Mouse (Mus musculus) left cerebral cortex, adult 2 months (tissue): ENCODE measurements around the gene Cdh22. TPM values are rescaled to one million over a fixed set of nuclear protein-coding genes. Genes with fewer than 3 reads are reported as not detected.

ENCODE experiments used
- DNase-seq, 2 experiments: peaks; one replicate each; pipeline ENCODE4 v3.0.0; 2021 to 2022; ENCODE audit warnings: low spot score in 2 of 2, mixed read lengths in 1 of 2; ENCODE audit errors: extremely low spot score in 1 of 2
- H3K27ac ChIP-seq: fragments of 200-600 bp; 2 replicates; pipeline ENCODE4 v1.8.1; 2022
- H3K4me3 ChIP-seq: fragments of 200-600 bp; 2 replicates; pipeline ENCODE4 v1.8.1; 2022
- CTCF ChIP-seq: fragments of 200-600 bp; IDR thresholded peaks from 2 replicates; pipeline ENCODE4 v1.8.1; 2022; ENCODE audit warnings: antibody characterized with exemption, mild to moderate bottlenecking, moderate library complexity
- intact Hi-C: fragments of 180-260 bp; cut with DNase I; formaldehyde crosslinking; loops from one replicate; pipeline ENCODE4 v1.15.1; 2025
- total RNA-seq, 2 experiments: library from RNA; stranded (reverse); gene quantifications; 2 replicates each; pipeline ENCODE4 v1.2.3; 2021

Cdh22 gene
- total RNA-seq, 2 experiments from 2014 or later = 58.7 to 60.6 TPM

- intact Hi-C loops = no loop called here
- DNase-seq = no peak
- no peak overlapping the region for H3K4me3 ChIP-seq
- TF ChIP-seq CTCF = no peak
- H3K27ac ChIP-seq = no peak overlapping the region
Observed at GRCm38 (mm10) chr2:165220347-165220945, 14.2 kb downstream of the Cdh22 start.

- DNase-seq = no peak
- H3K27ac ChIP-seq = no peak overlapping the region
- intact Hi-C loops = no loop called here
- no peak for TF ChIP-seq CTCF
- H3K4me3 ChIP-seq = no peak overlapping the region
Observed at GRCm38 (mm10) chr2:165218954-165219353, 15.7 kb downstream of the Cdh22 start.

- DNase-seq = peak in 1 of 2 experiments; percentile 19
- no peak for TF ChIP-seq CTCF
- no peak overlapping the region for H3K4me3 ChIP-seq
- no peak overlapping the region for H3K27ac ChIP-seq
- intact Hi-C loops = no loop called here
Observed at GRCm38 (mm10) chr2:165217361-165218149, 17.1 kb downstream of the Cdh22 start.

GRCm38 (mm10) chr2:165215103-165215951 lies 19.3 kb downstream of the Cdh22 start:
- Histone ChIP-seq H3K4me3 (no peak overlapping the region), H3K27ac (no peak overlapping the region)
- no peak for DNase-seq
- intact Hi-C loops = no loop called here
- TF ChIP-seq CTCF = no peak

DNA sequence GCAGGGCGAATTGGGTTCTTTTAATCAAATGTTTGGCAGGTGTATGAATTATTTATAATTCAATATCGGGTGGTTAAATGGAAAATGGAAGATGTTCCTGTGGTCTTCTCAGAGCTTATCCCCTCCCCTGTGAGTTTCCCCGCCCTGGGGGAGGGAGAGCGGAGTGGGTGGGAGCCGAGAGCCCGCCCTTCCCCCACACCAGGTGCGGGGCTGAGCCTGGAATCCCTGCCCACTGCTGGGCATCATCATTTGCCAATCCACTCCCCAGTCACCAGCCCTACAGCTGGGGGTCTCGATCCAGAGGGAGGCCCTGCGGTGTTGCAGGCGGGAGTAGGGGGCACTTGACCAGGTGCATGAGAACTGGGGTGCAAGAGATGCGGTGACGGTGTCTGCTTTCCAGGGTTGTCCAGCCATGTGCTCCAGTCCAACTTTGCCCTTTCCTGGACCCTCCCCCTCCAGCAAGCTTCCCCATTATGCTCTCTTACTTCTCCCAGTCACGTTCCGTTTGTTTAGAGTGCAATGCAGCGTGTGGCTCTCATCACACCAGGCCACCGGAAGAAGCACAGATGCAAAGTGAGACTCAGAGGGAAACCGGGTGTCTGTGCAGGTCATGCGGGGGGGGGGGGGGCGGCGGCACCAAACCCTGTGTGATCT lies 23.1 kb downstream of the Cdh22 start:
- intact Hi-C loops = no loop called here
- no peak for TF ChIP-seq CTCF
- H3K27ac ChIP-seq = no peak overlapping the region

GRCm38 (mm10) chr2:165210948-165211347 lies 23.7 kb downstream of the Cdh22 start:
- no peak for TF ChIP-seq CTCF
- Histone ChIP-seq H3K4me3 (no peak overlapping the region), H3K27ac (no peak overlapping the region)
- no peak for DNase-seq
- intact Hi-C loops = no loop called here

More for the DNA sequence above, 23.1 kb downstream of the Cdh22 start:
- H3K4me3 ChIP-seq = no peak overlapping the region
- no peak for DNase-seq

- intact Hi-C loops = no loop called here
- TF ChIP-seq CTCF = no peak
- Histone ChIP-seq H3K27ac (no peak overlapping the region), H3K4me3 (no peak overlapping the region)
- peak; percentile 36 to 54 for DNase-seq
Observed at GRCm38 (mm10) chr2:165207689-165208088, 27.0 kb downstream of the Cdh22 start.

DNA sequence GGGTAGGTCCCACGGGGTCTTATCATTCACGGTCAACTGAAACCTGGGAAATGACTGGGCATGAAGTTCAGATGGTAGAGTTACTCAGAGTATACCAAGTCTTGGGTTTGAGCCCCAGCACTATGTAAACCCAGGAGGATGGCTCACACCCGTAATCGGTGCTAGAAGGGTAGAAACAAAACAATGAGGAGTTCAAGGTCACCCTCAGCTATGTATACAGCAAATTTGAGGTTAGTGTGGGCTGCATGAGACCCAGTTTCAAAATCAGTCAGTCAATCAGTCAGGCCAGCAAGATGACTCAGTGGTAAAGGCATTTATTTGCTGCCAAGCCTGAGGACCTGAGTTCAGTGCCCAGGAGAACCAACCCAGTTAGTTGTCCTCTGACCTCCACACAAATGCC lies 27.6 kb downstream of the Cdh22 start:
- Histone ChIP-seq H3K27ac (no peak overlapping the region), H3K4me3 (no peak overlapping the region)
- no peak for TF ChIP-seq CTCF
- intact Hi-C loops = no loop called here
- DNase-seq = no peak

DNA sequence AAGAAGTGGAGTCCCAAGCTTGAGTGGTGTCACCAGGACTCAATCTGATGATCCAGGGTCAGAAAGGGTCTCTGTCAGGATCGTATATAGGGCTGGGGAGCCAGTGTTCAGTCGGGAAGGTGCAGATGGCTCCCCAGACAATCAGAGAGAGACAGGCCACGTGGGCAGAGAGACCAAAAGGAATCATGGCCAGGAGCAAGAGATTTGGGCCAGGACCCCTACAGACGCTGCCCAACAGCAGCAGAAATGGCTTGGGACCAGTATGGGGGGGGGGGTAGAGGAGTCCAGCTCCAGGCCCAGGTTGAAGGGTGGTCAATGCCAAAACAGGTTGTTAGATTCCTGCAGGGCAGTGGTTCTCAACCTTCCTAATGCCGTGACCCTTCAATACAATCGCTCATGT lies 29.2 kb downstream of the Cdh22 start:
- no peak for DNase-seq
- TF ChIP-seq CTCF = no peak
- no peak overlapping the region for H3K27ac ChIP-seq
- H3K4me3 ChIP-seq = no peak overlapping the region
- intact Hi-C loops = no loop called here

GRCm38 (mm10) chr2:165204931-165205330 lies 29.7 kb downstream of the Cdh22 start:
- intact Hi-C loops = no loop called here
- no peak overlapping the region for H3K27ac ChIP-seq
- no peak for TF ChIP-seq CTCF
- no peak overlapping the region for H3K4me3 ChIP-seq
- DNase-seq = peak in 1 of 2 experiments; percentile 39
